Mouse (Mus musculus) embryonic facial prominence, embryonic 10.5 days (tissue): ENCODE results near the gene Arpc1a. TPM values are rescaled to one million over a fixed set of nuclear protein-coding genes. Genes with fewer than 3 reads are reported as not detected.

ENCODE experiments used
- DNase-seq: peaks from one replicate; pipeline ENCODE4 v3.0.0-alpha.2; 2017; ENCODE audit warnings: low spot score
- H3K27ac ChIP-seq: fragments of 300-500 bp; sonication (generic); replicated peaks from 2 replicates; pipeline ENCODE4 v1.5.1; 2016; ENCODE audit warnings: mild to moderate bottlenecking
- H3K27me3 ChIP-seq: fragments of 300-500 bp; sonication (generic); replicated peaks from 2 replicates; pipeline ENCODE4 v1.6.1; 2016; ENCODE audit warnings: low read depth, mild to moderate bottlenecking; ENCODE audit not compliant: poor library complexity, severe bottlenecking
- H3K36me3 ChIP-seq: fragments of 300-500 bp; sonication (generic); replicated peaks from 2 replicates; pipeline ENCODE4 v1.6.1; 2016; ENCODE audit warnings: mild to moderate bottlenecking, moderate library complexity
- H3K4me1 ChIP-seq: fragments of 300-500 bp; sonication (generic); 2 replicates; pipeline ENCODE4 v1.6.1; 2016
- H3K4me3 ChIP-seq: fragments of 300-500 bp; sonication (generic); 2 replicates; pipeline ENCODE4 v1.5.1; 2016; ENCODE audit warnings: mild to moderate bottlenecking, moderate library complexity
- H3K9me3 ChIP-seq: fragments of 300-500 bp; sonication (generic); 2 replicates; pipeline ENCODE4 v1.6.1; 2016; ENCODE audit warnings: mild to moderate bottlenecking
- WGBS: fragments of 180-500 bp; shearing (Covaris S2); methylation state at CpG from one replicate; pipeline ENCODE4 v1.1.7; 2016; 5-methylcytosine and 5-hydroxymethylcytosine counted together
- polyA plus RNA-seq: library from polyadenylated mRNA; unstranded; fragments of >200 nt; fragmentation: Nextera tagmentation; extraction: Ambion mirVana; gene quantifications from 2 replicates; pipeline ENCODE4 v1.2.1, GENCODE M21; 2016

Arpc1a gene
- polyA plus RNA-seq, 1 experiment from 2014 or later, result 129 TPM

DNA sequence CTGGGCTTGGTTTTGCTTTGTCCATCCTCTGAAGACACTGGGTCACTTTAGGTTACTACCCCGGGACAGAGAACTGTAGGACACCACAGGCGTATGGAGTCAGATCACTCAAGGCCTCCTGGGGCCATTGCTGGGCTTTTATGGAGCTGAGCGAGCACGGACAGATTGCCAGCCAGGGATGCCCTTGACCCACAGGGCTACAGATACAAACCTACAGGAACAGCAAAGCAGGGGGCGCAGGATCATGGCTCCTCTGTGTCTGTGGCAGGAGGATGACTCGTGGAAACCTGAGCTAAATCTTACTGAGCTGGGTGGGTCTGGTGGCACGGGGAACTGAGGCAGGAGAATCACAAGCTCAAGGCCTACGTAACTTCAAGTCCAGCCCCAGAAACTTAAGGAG, 28.9 kb downstream of the Arpc1a start:
- H3K36me3 ChIP-seq, result peaks cover 36% of the 10 kb centered on the region
- no peak for DNase-seq
- no peaks in the 10 kb centered on the region for H3K9me3 ChIP-seq
- H3K27ac ChIP-seq, result no peak overlapping the region
- H3K4me3 ChIP-seq, result no peak overlapping the region
- WGBS, result 81% methylated on average over 8 of the region's 8 CpGs
- peaks cover 35% of the 10 kb centered on the region for H3K27me3 ChIP-seq
- H3K4me1 ChIP-seq, result peaks cover 13% of the 10 kb centered on the region

DNA sequence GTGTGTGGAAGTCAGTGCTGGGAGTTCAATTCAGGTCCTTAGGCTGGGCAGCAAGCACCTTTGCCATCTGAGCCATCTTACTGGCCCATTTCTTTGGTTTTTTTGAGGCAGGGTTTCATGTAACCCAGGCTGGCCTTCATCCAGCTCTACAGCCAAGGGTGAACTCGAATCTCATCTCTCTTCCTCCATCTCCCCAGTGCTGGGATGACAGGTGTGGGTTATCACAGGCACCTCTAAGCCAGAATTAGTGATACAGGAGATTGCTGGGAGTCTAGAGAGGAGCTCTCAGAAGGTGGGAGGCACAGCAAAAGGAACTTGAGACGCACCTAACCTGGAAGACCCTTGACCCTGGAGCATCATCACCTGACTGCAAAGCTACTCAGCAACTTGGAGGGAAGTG, 29.8 kb downstream of the Arpc1a start:
- peaks cover 13% of the 10 kb centered on the region for H3K4me1 ChIP-seq
- DNase-seq, result no peak
- peak overlapping the region; percentile 73; the same call in 1 of the 2 replicates for H3K27ac ChIP-seq
- H3K36me3 ChIP-seq, result peaks cover 27% of the 10 kb centered on the region
- 53% methylated on average over 2 of the region's 2 CpGs for WGBS
- H3K27me3 ChIP-seq, result peaks cover 35% of the 10 kb centered on the region
- H3K9me3 ChIP-seq, result no peaks in the 10 kb centered on the region
- H3K4me3 ChIP-seq, result peak overlapping the region; percentile 67

DNA sequence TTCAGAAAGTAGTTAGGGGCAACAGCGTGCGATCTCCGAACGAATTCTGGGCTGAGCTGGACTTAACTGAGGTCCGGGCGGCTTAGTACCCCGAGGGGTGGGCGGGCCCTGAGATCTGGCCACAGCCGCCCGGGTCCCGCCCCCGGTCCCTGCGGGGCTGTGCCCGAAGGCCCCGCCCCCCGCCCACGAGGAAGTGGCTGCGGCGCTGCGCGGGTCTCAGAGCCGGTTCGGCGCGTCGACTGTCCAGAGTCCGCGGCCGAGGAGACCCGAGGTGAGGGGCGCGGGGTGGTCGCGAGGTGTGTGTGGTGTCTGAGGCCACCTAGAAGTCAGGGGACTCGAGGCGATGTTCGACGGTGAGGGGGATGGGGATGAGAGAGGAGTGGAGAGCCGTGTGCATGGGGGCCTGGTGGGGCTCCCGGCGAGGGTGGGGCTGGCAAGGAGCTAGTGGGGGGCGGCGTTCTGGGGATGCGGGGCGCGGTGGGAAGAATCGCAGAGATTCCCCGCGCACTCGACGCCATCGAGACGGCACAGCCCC, 30.5 kb downstream of the Arpc1a start, which contains the start of gene Arpc1b:
TSS of gene Arpc1b (plus strand) at position 145 of the 535 bp plus-strand sequence.
- under 1% methylated on average over 53 of the region's 53 CpGs for WGBS
- peaks cover 13% of the 10 kb centered on the region for H3K4me1 ChIP-seq
- H3K4me3 ChIP-seq, result peak within 1 kb of the TSS; percentile 67
- H3K9me3 ChIP-seq, result no peaks in the 10 kb centered on the region
- H3K27me3 ChIP-seq, result peaks cover 35% of the 10 kb centered on the region
- H3K27ac ChIP-seq, result peak within 1 kb of the TSS; percentile 73
- peaks cover 20% of the 10 kb centered on the region for H3K36me3 ChIP-seq
- DNase-seq, result peak; percentile 73

DNA sequence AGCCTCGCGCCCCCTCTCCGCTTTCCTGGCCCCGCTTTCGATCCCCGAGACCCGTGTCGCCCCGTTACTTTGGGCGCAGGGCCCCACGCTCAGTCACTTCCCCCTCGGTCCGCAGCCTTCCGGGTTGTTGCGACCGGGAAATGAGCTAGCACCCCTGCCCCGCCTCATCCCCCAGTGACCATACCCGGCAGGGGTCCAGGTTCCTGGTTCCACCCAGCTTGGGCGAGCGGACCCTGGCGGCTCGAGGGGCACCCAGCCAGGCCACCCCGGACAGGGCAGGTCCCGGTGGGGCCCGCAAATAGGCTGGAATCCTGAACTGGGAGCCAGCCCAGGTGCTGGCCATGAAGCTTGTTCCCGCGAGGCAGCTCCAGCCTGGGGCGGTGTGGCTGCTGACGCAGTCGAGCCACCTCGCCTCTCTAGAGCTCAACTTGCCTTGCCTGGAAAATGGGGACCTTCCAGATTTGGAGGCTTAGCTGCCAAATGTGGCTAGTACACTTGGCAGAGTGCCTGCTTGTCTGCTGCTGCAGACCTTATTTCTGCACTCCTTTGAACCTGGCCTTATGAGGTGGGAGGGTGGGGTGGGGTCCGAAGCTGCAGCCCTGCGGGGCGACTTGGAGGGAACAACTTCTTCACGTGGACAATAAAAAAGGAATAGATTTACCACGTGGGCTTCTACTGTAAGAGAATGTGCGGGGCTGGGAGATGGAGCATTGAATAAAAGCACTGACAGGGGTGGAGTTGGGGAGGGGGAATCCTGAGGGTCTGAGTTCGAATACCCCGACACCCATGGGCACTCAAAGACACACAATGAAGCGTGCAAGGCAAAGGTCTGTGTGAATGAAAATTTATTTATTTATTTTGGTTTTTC, 31.2 kb downstream of the Arpc1a start:
- 19% methylated on average over 40 of the region's 40 CpGs for WGBS
- Histone ChIP-seq H3K4me1 (peaks cover 13% of the 10 kb centered on the region), H3K9me3 (0 out of 2 replicates have a peak, but pooled peaks cover 4% of the 10 kb centered on the region), H3K4me3 (peak overlapping the region; percentile 67), H3K36me3 (peaks cover 15% of the 10 kb centered on the region), H3K27me3 (peaks cover 35% of the 10 kb centered on the region), H3K27ac (peak overlapping the region; percentile 73)
- DNase-seq, result peak; percentile 43

DNA sequence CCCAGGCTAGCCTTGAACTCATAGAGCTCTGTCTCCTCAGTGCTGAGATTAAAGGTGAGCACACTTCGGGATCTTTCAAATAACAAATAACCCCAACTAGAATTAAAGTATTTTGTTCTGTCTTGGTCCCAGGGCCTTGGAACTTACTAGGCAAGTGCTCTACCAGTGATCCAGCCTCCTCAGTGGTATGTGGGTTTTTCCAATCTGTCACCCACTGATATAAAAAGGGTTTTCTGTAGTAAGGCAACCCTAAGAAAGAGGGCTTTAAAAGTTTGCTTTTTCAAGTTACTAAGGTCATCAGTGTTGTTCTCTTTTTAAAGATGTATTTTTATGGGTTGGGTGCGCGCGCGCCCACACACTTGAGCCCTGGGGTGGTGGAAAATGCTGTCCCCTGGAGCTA, 32.1 kb downstream of the Arpc1a start:
- 93% methylated on average over 5 of the region's 5 CpGs for WGBS
- Histone ChIP-seq H3K27ac (no peak overlapping the region), H3K9me3 (0 out of 2 replicates have a peak, but pooled peaks cover 4% of the 10 kb centered on the region), H3K4me1 (peaks cover 19% of the 10 kb centered on the region), H3K36me3 (peaks cover 6% of the 10 kb centered on the region), H3K27me3 (peaks cover 35% of the 10 kb centered on the region), H3K4me3 (no peak overlapping the region)
- no peak for DNase-seq

DNA sequence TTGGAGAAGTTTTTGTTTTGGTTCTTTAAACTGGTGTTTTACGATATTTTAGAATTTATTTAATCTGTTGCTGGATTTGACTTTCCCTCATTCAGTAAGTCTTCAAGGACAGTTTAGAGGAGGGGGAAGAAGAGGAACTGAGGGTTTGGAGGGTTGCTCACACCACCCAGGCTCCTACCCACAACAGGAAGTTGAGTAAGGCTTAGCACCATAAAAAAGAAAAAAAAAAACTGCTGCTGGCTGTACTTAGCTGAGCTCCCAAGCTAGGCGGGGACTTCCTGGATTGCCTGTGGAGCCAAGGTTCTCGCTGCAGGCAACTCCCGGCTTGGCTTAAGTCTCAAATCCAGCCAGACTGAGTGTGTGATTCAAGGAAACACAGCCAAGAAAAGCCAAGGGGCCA, 32.7 kb downstream of the Arpc1a start:
- Histone ChIP-seq H3K36me3 (0 out of 2 replicates have a peak, but pooled peaks cover 2% of the 10 kb centered on the region), H3K27ac (no peak overlapping the region), H3K4me3 (peak overlapping the region; percentile 2; the same call in 1 of the 2 replicates), H3K27me3 (peaks cover 35% of the 10 kb centered on the region), H3K4me1 (peaks cover 24% of the 10 kb centered on the region), H3K9me3 (0 out of 2 replicates have a peak, but pooled peaks cover 4% of the 10 kb centered on the region)
- no peak for DNase-seq
- WGBS, result 48% methylated on average over 4 of the region's 4 CpGs

DNA sequence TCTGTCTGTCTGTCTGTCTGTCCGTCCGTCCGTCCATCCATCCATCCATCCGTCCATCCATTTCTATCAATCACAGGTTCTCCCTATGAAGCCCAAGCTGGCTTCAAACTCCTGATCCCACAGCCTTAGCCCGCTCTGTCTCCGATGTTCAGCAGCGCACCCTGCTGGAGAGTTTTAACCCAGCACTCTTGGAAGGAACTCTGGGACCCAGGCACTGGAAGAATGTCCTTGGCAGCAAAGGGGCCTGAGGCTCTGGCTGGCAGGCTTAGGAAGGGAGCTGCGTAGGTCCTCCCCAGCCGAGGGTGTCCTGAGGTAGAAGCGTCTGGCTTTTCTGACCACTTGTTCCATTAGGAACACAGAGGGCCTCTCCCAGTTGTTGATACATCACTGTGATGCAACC, 33.3 kb downstream of the Arpc1a start:
- DNase-seq, result peak; percentile 65
- 46% methylated on average over 10 of the region's 10 CpGs for WGBS
- Histone ChIP-seq H3K27me3 (peaks cover 35% of the 10 kb centered on the region), H3K9me3 (0 out of 2 replicates have a peak, but pooled peaks cover 4% of the 10 kb centered on the region), H3K27ac (no peak overlapping the region), H3K4me3 (peak overlapping the region; percentile 2; the same call in 1 of the 2 replicates), H3K4me1 (peaks cover 24% of the 10 kb centered on the region), H3K36me3 (peaks cover 7% of the 10 kb centered on the region; the same call in 1 of the 2 replicates)

DNA sequence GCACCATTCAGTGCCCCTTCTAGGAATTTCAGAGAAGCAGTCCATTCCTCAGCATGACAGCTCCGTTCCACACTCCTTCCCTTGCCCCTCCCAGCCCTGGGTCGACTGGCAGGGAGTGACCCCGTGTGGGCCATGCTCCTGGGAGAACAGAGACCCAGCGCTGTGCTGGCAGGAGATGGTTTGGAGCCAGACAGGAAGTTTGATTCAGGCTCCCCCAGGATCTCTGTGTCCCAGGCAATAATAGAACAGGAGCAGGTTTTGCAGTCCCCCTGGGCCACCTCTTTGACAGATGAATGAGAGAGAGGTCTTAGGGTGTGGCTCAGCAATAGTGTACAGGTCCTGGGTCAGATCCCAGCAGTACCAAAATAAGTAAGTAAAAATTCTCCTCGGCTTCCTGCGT, 34.4 kb downstream of the Arpc1a start:
- no peak for DNase-seq
- Histone ChIP-seq H3K4me3 (no peak overlapping the region), H3K4me1 (peaks cover 24% of the 10 kb centered on the region), H3K36me3 (peaks cover 17% of the 10 kb centered on the region), H3K27me3 (peaks cover 30% of the 10 kb centered on the region), H3K9me3 (0 out of 2 replicates have a peak, but pooled peaks cover 4% of the 10 kb centered on the region), H3K27ac (no peak overlapping the region)
- WGBS, result 63% methylated on average over 6 of the region's 6 CpGs

DNA sequence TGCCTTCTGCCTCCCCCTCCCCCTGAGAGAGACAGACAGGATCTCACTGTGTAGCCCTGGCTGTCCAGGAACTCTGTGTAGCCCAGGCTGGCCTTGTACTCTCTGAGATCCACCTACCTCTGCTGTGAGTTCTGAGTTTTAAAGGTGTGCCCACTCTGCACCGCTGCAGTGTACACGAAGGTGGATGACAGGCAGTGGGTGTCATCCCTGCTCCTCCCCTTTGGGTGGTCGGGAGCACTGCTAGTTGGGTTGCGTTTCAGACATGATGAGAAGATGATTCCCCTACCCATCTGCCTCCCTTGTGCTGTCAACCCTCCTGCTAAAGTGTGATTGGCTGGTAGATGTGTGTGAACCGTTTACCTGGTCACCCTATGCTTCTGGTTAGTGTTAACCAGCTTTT, 34.8 kb downstream of the Arpc1a start:
- Histone ChIP-seq H3K4me3 (no peak overlapping the region), H3K27me3 (peaks cover 27% of the 10 kb centered on the region), H3K9me3 (0 out of 2 replicates have a peak, but pooled peaks cover 4% of the 10 kb centered on the region), H3K4me1 (peaks cover 24% of the 10 kb centered on the region), H3K27ac (no peak overlapping the region), H3K36me3 (peaks cover 22% of the 10 kb centered on the region)
- WGBS, result 88% methylated on average over 5 of the region's 5 CpGs
- DNase-seq, result no peak

DNA sequence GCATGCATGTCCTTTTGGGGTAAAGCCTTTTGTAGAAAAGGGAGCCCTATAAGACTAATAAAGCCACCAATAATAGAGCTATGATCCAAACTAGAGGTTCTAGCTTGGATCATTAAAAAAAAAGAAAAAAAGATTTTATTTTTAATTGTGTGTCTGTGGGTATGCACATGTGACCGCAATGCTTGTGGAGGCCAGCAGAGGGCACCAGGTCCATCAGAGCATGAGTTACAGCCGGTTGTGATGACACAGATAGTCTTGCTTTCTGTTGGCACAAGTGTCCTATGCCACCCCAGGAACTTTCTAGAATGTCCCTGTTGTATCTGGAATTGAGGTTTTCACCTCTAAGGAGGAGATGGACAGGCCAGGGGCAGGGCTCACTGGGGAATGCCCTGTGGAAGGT, 35.8 kb downstream of the Arpc1a start:
- Histone ChIP-seq H3K27ac (no peak overlapping the region), H3K4me1 (peaks cover 15% of the 10 kb centered on the region), H3K4me3 (no peak overlapping the region), H3K27me3 (peaks cover 18% of the 10 kb centered on the region), H3K36me3 (peaks cover 31% of the 10 kb centered on the region), H3K9me3 (0 out of 2 replicates have a peak, but pooled peaks cover 4% of the 10 kb centered on the region)
- WGBS, result 85% methylated on average over 2 of the region's 2 CpGs
- DNase-seq, result no peak

DNA sequence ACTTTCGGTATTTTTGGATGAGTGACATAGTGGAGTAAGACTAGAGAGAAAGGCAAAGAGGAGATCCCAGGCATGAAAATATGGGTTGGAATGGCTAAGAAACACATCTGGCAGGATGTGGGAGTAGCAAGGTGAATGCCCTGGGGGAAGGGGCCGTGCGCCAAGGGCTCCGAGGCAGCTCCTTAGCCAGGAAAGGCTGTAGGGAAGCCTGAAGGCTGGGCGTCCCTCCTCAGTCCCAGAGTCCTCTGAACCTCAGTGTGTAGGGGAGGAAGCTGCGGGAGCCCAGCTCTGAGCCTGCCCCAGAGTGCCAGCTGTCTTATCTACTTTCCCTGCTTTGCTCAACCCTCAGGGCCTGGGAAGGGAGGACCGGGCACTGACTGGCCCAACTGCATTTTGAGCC, 37.3 kb downstream of the Arpc1a start:
- H3K36me3 ChIP-seq, result peaks cover 47% of the 10 kb centered on the region
- WGBS, result 63% methylated on average over 7 of the region's 7 CpGs
- H3K9me3 ChIP-seq, result 0 out of 2 replicates have a peak, but pooled peaks cover 4% of the 10 kb centered on the region
- 0 out of 2 replicates have a peak overlapping the region, but pooled peaks have one; percentile 4 for H3K27ac ChIP-seq
- H3K4me1 ChIP-seq, result peaks cover 10% of the 10 kb centered on the region
- no peak for DNase-seq
- peaks cover 2% of the 10 kb centered on the region for H3K27me3 ChIP-seq
- no peak overlapping the region for H3K4me3 ChIP-seq

DNA sequence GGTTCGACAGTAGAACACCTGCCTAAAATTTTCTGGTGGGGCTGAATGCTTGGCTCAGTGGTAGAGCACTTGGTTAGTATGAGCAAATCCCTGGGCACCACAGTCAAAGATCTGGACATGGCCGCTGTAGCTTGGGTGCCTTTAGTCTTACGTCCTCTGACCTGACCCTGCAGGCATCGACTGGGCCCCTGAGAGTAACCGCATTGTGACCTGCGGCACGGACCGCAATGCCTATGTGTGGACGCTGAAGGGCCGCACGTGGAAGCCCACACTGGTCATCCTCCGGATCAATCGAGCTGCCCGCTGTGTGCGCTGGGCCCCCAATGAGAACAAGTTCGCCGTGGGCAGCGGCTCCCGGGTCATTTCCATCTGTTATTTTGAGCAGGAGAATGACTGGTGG, 39.8 kb downstream of the Arpc1a start:
- Histone ChIP-seq H3K27ac (no peak overlapping the region), H3K4me1 (peaks cover 10% of the 10 kb centered on the region), H3K36me3 (peaks cover 71% of the 10 kb centered on the region), H3K4me3 (no peak overlapping the region), H3K27me3 (no peaks in the 10 kb centered on the region), H3K9me3 (0 out of 2 replicates have a peak, but pooled peaks cover 4% of the 10 kb centered on the region)
- DNase-seq, result no peak
- 95% methylated on average over 19 of the region's 19 CpGs for WGBS
